Mouse (Mus musculus) kidney, postnatal 0 days (tissue): ENCODE measurements around the gene Tmem97. TPM values are rescaled to one million over a fixed set of nuclear protein-coding genes. Genes with fewer than 3 reads are reported as not detected.

Experiments
- ATAC-seq: fragments of 200-750 bp; cut with Nextera tagmentation; replicated peaks from 2 replicates; pipeline ENCODE4 v1.8.0; 2017; ENCODE audit warnings: low read depth, moderate number of reproducible peaks, moderate TSS enrichment, moderate library complexity; ENCODE audit not compliant: low FRiP score
- DNase-seq: peaks from one replicate; pipeline ENCODE4 v3.0.0-alpha.2; 2016; ENCODE audit warnings: low spot score
- H3K27ac ChIP-seq: fragments of 300-500 bp; sonication (generic); 2 replicates; pipeline ENCODE4 v1.5.1; 2014; ENCODE audit warnings: mild to moderate bottlenecking
- H3K27me3 ChIP-seq: fragments of 300-500 bp; sonication (generic); 2 replicates; pipeline ENCODE4 v1.6.1; 2014; ENCODE audit warnings: low read length, mixed read lengths; ENCODE audit not compliant: insufficient read depth
- H3K36me3 ChIP-seq: fragments of 300-500 bp; sonication (generic); 2 replicates; pipeline ENCODE4 v1.6.1; 2014; ENCODE audit warnings: low read length, mixed read lengths; ENCODE audit not compliant: insufficient read depth
- H3K4me1 ChIP-seq: fragments of 300-500 bp; sonication (generic); replicated peaks from 2 replicates; pipeline ENCODE4 v1.6.1; 2014; ENCODE audit warnings: antibody characterized with exemption, low read length, mixed read lengths; ENCODE audit not compliant: insufficient read depth
- H3K4me2 ChIP-seq: fragments of 300-500 bp; sonication (generic); 2 replicates; pipeline ENCODE4 v1.6.1; 2014; ENCODE audit warnings: mild to moderate bottlenecking, low read length, moderate library complexity, mixed read lengths
- H3K4me3 ChIP-seq: fragments of 300-500 bp; sonication (generic); replicated peaks from 2 replicates; pipeline ENCODE4 v1.5.1; 2014; ENCODE audit warnings: low read depth, low read length
- H3K9ac ChIP-seq: fragments of 300-500 bp; sonication (generic); 2 replicates; pipeline ENCODE4 v1.6.1; 2014; ENCODE audit warnings: low read depth, low read length
- H3K9me3 ChIP-seq: fragments of 300-500 bp; sonication (generic); replicated peaks from 2 replicates; pipeline ENCODE4 v1.6.1; 2016; ENCODE audit warnings: low read length, inconsistent platforms, mixed read lengths
- CTCF ChIP-seq: IDR thresholded peaks from 2 replicates; pipeline ENCODE4 v1.5.1; 2016; ENCODE audit warnings: antibody characterized with exemption, low read depth, mild to moderate bottlenecking, moderate library complexity
- WGBS: fragments of 180-500 bp; shearing (Covaris S2); extraction: QIAGEN DNeasy Blood & Tissue Kit; methylation state at CpG from one replicate; pipeline ENCODE4 v1.1.7; 2014; 5-methylcytosine and 5-hydroxymethylcytosine counted together
- polyA plus RNA-seq: library from polyadenylated mRNA; unstranded; fragments of >200 nt; fragmentation: Nextera tagmentation; extraction: Ambion mirVana; gene quantifications from 2 replicates; pipeline ENCODE4 v1.2.1, GENCODE M21; 2015

The Tmem97 gene
- polyA plus RNA-seq, 1 experiment from 2014 or later, result 61.0 TPM

GRCm38 (mm10) chr11:78571441-78571840, 20.9 kb upstream of the Tmem97 start:
- no peaks in the 10 kb centered on the region for H3K4me1 ChIP-seq
- no peak for TF ChIP-seq CTCF
- H3K4me2 ChIP-seq, result no peak overlapping the region
- ATAC-seq (no peak), DNase-seq (no peak)
- H3K36me3 ChIP-seq, result peaks cover 10% of the 10 kb centered on the region; the same call in 1 of the 2 replicates
- H3K9me3 ChIP-seq, result no peaks in the 10 kb centered on the region
- 93% methylated on average over 8 of the region's 8 CpGs for WGBS
- no peak overlapping the region for H3K4me3 ChIP-seq
- H3K27ac ChIP-seq, result no peak overlapping the region
- no peak overlapping the region for H3K9ac ChIP-seq
- H3K27me3 ChIP-seq, result no peaks in the 10 kb centered on the region

- H3K9ac ChIP-seq, result no peak overlapping the region
- no peaks in the 10 kb centered on the region for H3K27me3 ChIP-seq
- 47% methylated on average over 3 of the region's 3 CpGs for WGBS
- H3K4me3 ChIP-seq, result no peak overlapping the region
- no peak for TF ChIP-seq CTCF
- DNase-seq, result no peak
- H3K36me3 ChIP-seq, result peaks cover 7% of the 10 kb centered on the region; the same call in 1 of the 2 replicates
- H3K4me2 ChIP-seq, result no peak overlapping the region
- H3K9me3 ChIP-seq, result no peaks in the 10 kb centered on the region
- H3K4me1 ChIP-seq, result 0 out of 2 replicates have a peak, but pooled peaks cover 3% of the 10 kb centered on the region
- ATAC-seq, result no peak
- no peak overlapping the region for H3K27ac ChIP-seq
These were observed 19.2 kb upstream of the Tmem97 start for GRCm38 (mm10) chr11:78569806-78570205.

DNA sequence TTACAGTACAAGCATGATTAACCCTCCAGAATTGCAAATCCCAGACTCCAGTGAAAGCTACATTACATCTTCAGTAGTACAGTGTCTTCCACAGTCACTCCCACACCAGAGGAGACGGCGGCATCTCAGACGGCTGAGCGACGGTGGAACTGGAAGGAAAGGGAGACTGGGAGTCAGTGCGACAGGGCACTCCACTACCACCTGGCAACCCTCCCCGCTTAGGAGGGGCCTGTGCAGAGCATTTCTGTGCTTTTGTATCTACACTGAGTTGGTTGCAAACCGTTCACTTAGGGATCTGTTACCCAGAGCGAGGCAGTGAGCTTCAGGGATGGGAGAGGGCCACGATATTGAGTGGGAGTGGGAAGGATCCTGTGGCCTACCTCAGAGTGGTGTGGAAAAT, 18.2 kb upstream of the Tmem97 start:
- Histone ChIP-seq H3K9me3 (no peaks in the 10 kb centered on the region), H3K4me2 (no peak overlapping the region), H3K4me1 (0 out of 2 replicates have a peak, but pooled peaks cover 3% of the 10 kb centered on the region), H3K36me3 (peaks cover 7% of the 10 kb centered on the region; the same call in 1 of the 2 replicates), H3K27me3 (no peaks in the 10 kb centered on the region), H3K9ac (no peak overlapping the region), H3K27ac (no peak overlapping the region), H3K4me3 (no peak overlapping the region)
- WGBS, result 59% methylated on average over 10 of the region's 10 CpGs
- no peak for TF ChIP-seq CTCF
- no peak for DNase-seq
- ATAC-seq, result no peak

GRCm38 (mm10) chr11:78567614-78568013, 17.0 kb upstream of the Tmem97 start:
- Histone ChIP-seq H3K4me3 (no peak overlapping the region), H3K9ac (no peak overlapping the region), H3K4me2 (no peak overlapping the region), H3K27ac (no peak overlapping the region), H3K9me3 (no peaks in the 10 kb centered on the region), H3K4me1 (0 out of 2 replicates have a peak, but pooled peaks cover 3% of the 10 kb centered on the region), H3K36me3 (peaks cover 7% of the 10 kb centered on the region; the same call in 1 of the 2 replicates), H3K27me3 (no peaks in the 10 kb centered on the region)
- no peak for ATAC-seq
- TF ChIP-seq CTCF, result no peak
- no peak for DNase-seq
- WGBS, result 72% methylated on average over 6 of the region's 6 CpGs

- Histone ChIP-seq H3K4me2 (no peak overlapping the region), H3K9ac (no peak overlapping the region), H3K36me3 (peaks cover 7% of the 10 kb centered on the region; the same call in 1 of the 2 replicates), H3K27ac (peak overlapping the region; percentile 60), H3K4me3 (no peak overlapping the region), H3K9me3 (no peaks in the 10 kb centered on the region), H3K27me3 (no peaks in the 10 kb centered on the region), H3K4me1 (0 out of 2 replicates have a peak, but pooled peaks cover 3% of the 10 kb centered on the region)
- peak; percentile 43; the same call in 1 of the 2 replicates for ATAC-seq
- peak; percentile 90 for DNase-seq
- WGBS, result 36% methylated on average over 6 of the region's 6 CpGs
- no peak for TF ChIP-seq CTCF
These were observed 16.2 kb upstream of the Tmem97 start for GRCm38 (mm10) chr11:78566775-78567174.

- TF ChIP-seq CTCF, result peak; percentile 97
- H3K4me2 ChIP-seq, result no peak overlapping the region
- no peaks in the 10 kb centered on the region for H3K4me1 ChIP-seq
- H3K27ac ChIP-seq, result no peak overlapping the region
- H3K9me3 ChIP-seq, result no peaks in the 10 kb centered on the region
- H3K36me3 ChIP-seq, result no peaks in the 10 kb centered on the region
- WGBS, result 16% methylated on average over 4 of the region's 4 CpGs
- H3K9ac ChIP-seq, result no peak overlapping the region
- no peaks in the 10 kb centered on the region for H3K27me3 ChIP-seq
- DNase-seq, result peak; percentile 93
- H3K4me3 ChIP-seq, result no peak overlapping the region
- ATAC-seq, result 0 out of 2 replicates have a peak, but pooled peaks have one; percentile 50
These were observed 9.9 kb upstream of the Tmem97 start for GRCm38 (mm10) chr11:78560447-78560846.

DNA sequence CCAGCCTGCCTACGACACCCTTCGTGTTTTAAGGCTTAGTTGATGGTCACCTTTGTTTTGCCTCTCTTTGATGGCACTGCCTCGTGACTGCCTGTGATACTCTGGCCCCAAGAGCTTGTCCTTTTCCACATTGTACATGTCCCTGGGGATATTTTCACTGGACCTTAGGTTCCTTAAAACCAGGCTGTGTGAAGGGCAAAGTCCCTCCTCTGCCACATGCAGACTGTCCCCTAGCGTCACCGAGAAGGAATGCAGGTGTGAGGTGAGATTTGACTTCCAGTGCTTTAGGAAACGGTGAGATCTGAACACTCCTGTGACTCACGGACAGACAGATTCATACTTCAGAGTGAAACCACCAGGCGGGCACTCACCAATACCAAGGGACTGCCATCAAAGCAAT, 6.7 kb upstream of the Tmem97 start:
- Histone ChIP-seq H3K4me2 (no peak overlapping the region), H3K27me3 (no peaks in the 10 kb centered on the region), H3K9ac (no peak overlapping the region), H3K4me3 (no peak overlapping the region), H3K36me3 (no peaks in the 10 kb centered on the region), H3K9me3 (no peaks in the 10 kb centered on the region), H3K27ac (no peak overlapping the region), H3K4me1 (no peaks in the 10 kb centered on the region)
- TF ChIP-seq CTCF, result peak; percentile 60
- no peak for DNase-seq
- WGBS, result 51% methylated on average over 8 of the region's 8 CpGs
- 0 out of 2 replicates have a peak, but pooled peaks have one; percentile 46 for ATAC-seq
